In the genomic region with DNA sequence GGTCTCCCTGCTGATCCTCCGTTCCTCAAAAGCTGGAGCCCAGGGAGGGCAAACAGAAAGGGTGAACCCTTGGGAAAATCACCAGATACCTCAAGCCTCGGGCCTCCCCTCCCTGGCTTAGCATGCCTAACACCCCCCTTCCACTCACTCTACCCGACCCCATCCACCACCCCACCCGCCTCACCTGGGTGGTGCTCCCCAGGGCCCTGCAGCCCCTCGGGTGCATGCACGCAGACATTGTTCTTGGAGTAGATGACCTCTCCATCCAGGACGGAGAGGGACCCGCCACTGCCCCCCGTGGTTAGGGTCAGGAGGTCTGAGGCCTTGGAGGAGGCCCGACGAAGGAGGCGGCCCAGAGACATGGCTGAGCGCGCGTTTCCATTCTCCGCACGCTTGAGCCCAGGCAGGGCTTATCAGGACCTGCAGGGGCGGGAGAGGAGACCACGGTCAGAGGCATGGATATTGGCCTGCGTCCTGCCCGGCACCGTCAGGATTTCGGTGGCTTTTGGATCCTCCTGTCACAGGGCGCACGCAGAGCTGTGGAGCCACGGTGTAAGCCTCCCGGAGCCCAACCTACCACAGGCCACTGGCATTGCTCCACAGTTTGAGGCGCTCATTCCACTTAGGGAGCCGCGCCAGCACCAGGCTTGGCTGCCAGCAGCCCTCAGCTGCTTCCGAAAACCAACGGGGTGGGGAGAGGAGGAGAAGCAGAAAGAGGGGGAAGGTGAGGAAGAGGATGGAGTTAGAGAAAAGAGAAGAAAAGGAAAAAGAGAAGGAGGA, we compare ENCODE assay signal across 10 mouse cellular contexts. TPM values are rescaled to one million over a fixed set of nuclear protein-coding genes. Genes with fewer than 3 reads are reported as not detected.
DNase-seq lines count a peak whose midpoint lies in the region; ATAC-seq and TF ChIP-seq lines count a peak whose summit lies in the region.
"Had no signal": no experiment of that assay in that cellular context is flagged by ENCODE, and none has a peak within 500 bp of the region (broad histone marks: within the 10 kb centered on the region; RNA-seq: fewer than 3 reads in every experiment).

No protein-coding gene starts in this region.

- TF ChIP-seq POLR2A in brain, embryonic 14.5 days (IDR thresholded peaks at IDR 0.05; ENCODE audit: borderline replicate concordance, extremely low read depth, insufficient read depth, insufficient read length, poor library complexity, severe bottlenecking) = no peak
- TF ChIP-seq POLR2A in thymus, adult 2 months (IDR thresholded peaks at IDR 0.05; ENCODE audit: control insufficient read depth, extremely low read depth, insufficient read depth, low read length, poor library complexity) = no peak

- peaks cover 9% of the 10 kb centered on the region; the same call in 1 of the 2 replicates for H3K36me3 ChIP-seq in hindbrain, embryonic 15.5 days
- peaks cover 5% of the 10 kb centered on the region; the same call in 1 of the 2 replicates for H3K36me3 ChIP-seq in hindbrain, embryonic 11.5 days (ENCODE audit: control insufficient read depth, insufficient read depth, low read length)
- H3K36me3 ChIP-seq in intestine, embryonic 16.5 days (ENCODE audit: control insufficient read depth, insufficient read depth, low read length) = peaks cover 14% of the 10 kb centered on the region; the same call in 1 of the 2 replicates
- no peaks in the 10 kb centered on the region for H3K36me3 ChIP-seq in thymus, adult 2 months (ENCODE audit: control insufficient read depth, insufficient read depth, low read length)

- peak overlapping the region; percentile 67 for H3K27ac ChIP-seq in hindbrain, embryonic 15.5 days (replicated peaks)
- H3K27ac ChIP-seq in hindbrain, embryonic 11.5 days (ENCODE audit: low read depth, low read length) = no peak overlapping the region
- H3K27ac ChIP-seq in intestine, embryonic 16.5 days (ENCODE audit: low read length) = peak overlapping the region; percentile 65
- no peak overlapping the region for H3K27ac ChIP-seq in thymus, adult 2 months (ENCODE audit: control insufficient read depth, insufficient read depth, low read length)

- H3K27me3 ChIP-seq in hindbrain, embryonic 15.5 days = no peaks in the 10 kb centered on the region
- no peaks in the 10 kb centered on the region; the same call in 1 of the 2 replicates for H3K27me3 ChIP-seq in hindbrain, embryonic 11.5 days (ENCODE audit: control insufficient read depth, insufficient read depth, low read length)
- no peaks in the 10 kb centered on the region for H3K27me3 ChIP-seq in intestine, embryonic 16.5 days (replicated peaks; ENCODE audit: control insufficient read depth, insufficient read depth, low read length)
- no peaks in the 10 kb centered on the region for H3K27me3 ChIP-seq in thymus, adult 2 months (ENCODE audit: control insufficient read depth, insufficient read depth, low read length)

- no peak overlapping the region for H3K4me3 ChIP-seq in hindbrain, embryonic 15.5 days
- H3K4me3 ChIP-seq in hindbrain, embryonic 11.5 days (ENCODE audit: low read depth, low read length) = no peak overlapping the region
- H3K4me3 ChIP-seq in intestine, embryonic 16.5 days (ENCODE audit: low read length) = no peak overlapping the region
- H3K4me3 ChIP-seq in thymus, adult 2 months (ENCODE audit: control insufficient read depth, insufficient read depth, low read length) = no peak overlapping the region
- H3K4me3 ChIP-seq: erythroblast, embryonic 14.5 days; megakaryocyte, embryonic 14.5 days had no signal

- no peak for ATAC-seq in hindbrain, embryonic 15.5 days (ENCODE audit: low FRiP score, low read depth)
- ATAC-seq in hindbrain, embryonic 11.5 days (ENCODE audit: low FRiP score) = no peak
- ATAC-seq in intestine, embryonic 16.5 days = no peak

- no peaks in the 10 kb centered on the region for H3K9me3 ChIP-seq in hindbrain, embryonic 15.5 days
- no peaks in the 10 kb centered on the region for H3K9me3 ChIP-seq in hindbrain, embryonic 11.5 days (ENCODE audit: control insufficient read depth, low read length)
- no peaks in the 10 kb centered on the region for H3K9me3 ChIP-seq in intestine, embryonic 16.5 days (ENCODE audit: control insufficient read depth, low read length)

- no peak for DNase-seq in hindbrain, embryonic 11.5 days (ENCODE audit: low spot score)
- peak; percentile 85 for DNase-seq in brain, embryonic 14.5 days (ENCODE audit: low read depth)
- peak; percentile 71 to 86 for DNase-seq in gastrocnemius, adult 8-10 months (ENCODE audit: low spot score in 2 of 2)
- DNase-seq in lung, postnatal 25 days (ENCODE audit: low spot score) = peak; percentile 65
- no peak for DNase-seq in B cell, adult 2 months
- DNase-seq in thymus, adult 2 months = no peak

- peaks cover 62% of the 10 kb centered on the region for H3K4me1 ChIP-seq in hindbrain, embryonic 15.5 days (replicated peaks)
- peaks cover 7% of the 10 kb centered on the region for H3K4me1 ChIP-seq in hindbrain, embryonic 11.5 days (replicated peaks; ENCODE audit: control insufficient read depth, insufficient read depth, low read length)
- peaks cover 50% of the 10 kb centered on the region for H3K4me1 ChIP-seq in intestine, embryonic 16.5 days (ENCODE audit: control insufficient read depth, insufficient read depth, low read length)
- H3K4me1 ChIP-seq in thymus, adult 2 months (replicated peaks; ENCODE audit: control insufficient read depth, insufficient read depth, low read length) = peaks cover 7% of the 10 kb centered on the region

- H3K4me2 ChIP-seq in hindbrain, embryonic 15.5 days = 0 out of 2 replicates have a peak overlapping the region, but pooled peaks have one; percentile 11
- no peak overlapping the region for H3K4me2 ChIP-seq in hindbrain, embryonic 11.5 days (replicated peaks; ENCODE audit: low read depth, low read length)
- H3K4me2 ChIP-seq in intestine, embryonic 16.5 days (ENCODE audit: low read depth, low read length) = no peak overlapping the region

- WGBS in hindbrain, embryonic 15.5 days = 55% methylated on average over 32 of the region's 32 CpGs
- 58% methylated on average over 32 of the region's 32 CpGs for WGBS in hindbrain, embryonic 11.5 days
- 76% methylated on average over 32 of the region's 32 CpGs for WGBS in intestine, embryonic 16.5 days
- whole genome bisulfite sequencing in thymus, adult 2 months = 95% methylated on average over 32 of the region's 32 CpGs

- no peak for TF ChIP-seq CTCF in brain, embryonic 14.5 days (IDR thresholded peaks at IDR 0.05; ENCODE audit: borderline replicate concordance, extremely low read depth, insufficient read depth, insufficient read length)
- no peak for TF ChIP-seq CTCF in thymus, adult 2 months (IDR thresholded peaks at IDR 0.05; ENCODE audit: borderline replicate concordance, control insufficient read depth, extremely low read depth, insufficient read depth, low read length, poor library complexity)

- no peak overlapping the region for H3K9ac ChIP-seq in hindbrain, embryonic 15.5 days
- H3K9ac ChIP-seq in hindbrain, embryonic 11.5 days (ENCODE audit: low read depth, low read length) = no peak overlapping the region
- H3K9ac ChIP-seq in intestine, embryonic 16.5 days (ENCODE audit: low read depth, low read length) = 0 out of 2 replicates have a peak overlapping the region, but pooled peaks have one; percentile 19

RNA-seq across cellular contexts. Expression of a gene that starts 17.8 kb away (rescaled TPM):
- 56.1 and 57.1 TPM in 2 replicates for polyA plus RNA-seq in hindbrain, embryonic 15.5 days (2015; fragmentation: Nextera tagmentation; extraction: Ambion mirVana)
- 16.9 and 20.7 TPM in 2 replicates for polyA plus RNA-seq in hindbrain, embryonic 11.5 days (2014; fragmentation: Nextera tagmentation; extraction: Ambion mirVana)
- polyA plus RNA-seq in brain, embryonic 14.5 days (2012; rRNA removed) = 69.8 and 99.3 TPM in 2 replicates
- total RNA-seq in gastrocnemius, adult 8-10 months (2022) = 10 to 100 TPM; 31.6 to 45.5 (median 40.5) TPM
- polyA plus RNA-seq in intestine, embryonic 16.5 days (2015; fragmentation: Nextera tagmentation; extraction: Ambion mirVana) = 11.0 and 12.7 TPM in 2 replicates
- 10.8 and 12.0 TPM in 2 replicates for polyA plus RNA-seq in thymus, adult 2 months (2012; rRNA removed)

RNA-seq across cellular contexts. Expression of a gene that starts 17.9 kb away (rescaled TPM):
- polyA plus RNA-seq in hindbrain, embryonic 15.5 days (2015; fragmentation: Nextera tagmentation; extraction: Ambion mirVana) = 14.6 and 15.4 TPM in 2 replicates
- polyA plus RNA-seq in hindbrain, embryonic 11.5 days (2014; fragmentation: Nextera tagmentation; extraction: Ambion mirVana) = 16.5 and 19.3 TPM in 2 replicates
- 11.0 and 17.0 TPM in 2 replicates for polyA plus RNA-seq in brain, embryonic 14.5 days (2012; rRNA removed)
- 1 to 10 TPM in 1 of 4 experiments, not detected in 3; 1.3 TPM for total RNA-seq in gastrocnemius, adult 8-10 months (2022)
- polyA plus RNA-seq in intestine, embryonic 16.5 days (2015; fragmentation: Nextera tagmentation; extraction: Ambion mirVana) = 1.4 and 2.8 TPM in 2 replicates
- polyA plus RNA-seq in thymus, adult 2 months (2012; rRNA removed) = 1.8 and 2.5 TPM in 2 replicates

RNA-seq across cellular contexts. Expression of a gene that starts 57.2 kb away (rescaled TPM):
- polyA plus RNA-seq in hindbrain, embryonic 15.5 days (2015; fragmentation: Nextera tagmentation; extraction: Ambion mirVana) = 95.1 and 105 TPM in 2 replicates
- 12.6 and 15.3 TPM in 2 replicates for polyA plus RNA-seq in hindbrain, embryonic 11.5 days (2014; fragmentation: Nextera tagmentation; extraction: Ambion mirVana)
- 93.3 and 102 TPM in 2 replicates for polyA plus RNA-seq in brain, embryonic 14.5 days (2012; rRNA removed)
- 100 to 1,000 TPM; 187 to 198 (median 192) TPM for total RNA-seq in gastrocnemius, adult 8-10 months (2022)
- polyA plus RNA-seq in intestine, embryonic 16.5 days (2015; fragmentation: Nextera tagmentation; extraction: Ambion mirVana) = 90.5 and 99.0 TPM in 2 replicates
- polyA plus RNA-seq in thymus, adult 2 months (2012; rRNA removed) = 80.0 and 94.8 TPM in 2 replicates

Comparison
In these comparisons a context has a peak if more than half of its experiments do, and no peak if none do; other contexts are left out.
1. H3K27ac ChIP-seq: peak in hindbrain, embryonic 15.5 days (single experiment) and intestine, embryonic 16.5 days (single experiment); none in hindbrain, embryonic 11.5 days (single experiment) and thymus, adult 2 months (single experiment).
2. DNase-seq: peak in brain, embryonic 14.5 days (single experiment), gastrocnemius, adult 8-10 months (2 of 2) and lung, postnatal 25 days (single experiment); none in hindbrain, embryonic 11.5 days (single experiment), B cell, adult 2 months (0 of 2) and thymus, adult 2 months (single experiment).